Mouse (Mus musculus) limb, embryonic 11.5 days (tissue): ENCODE results near the gene Astn2. TPM values are rescaled to one million over a fixed set of nuclear protein-coding genes. Genes with fewer than 3 reads are reported as not detected.

Experiments
- ATAC-seq: fragments of 200-750 bp; cut with Nextera tagmentation; 2 replicates; pipeline ENCODE4 v1.8.0; 2017; ENCODE audit warnings: low read depth; ENCODE audit not compliant: insufficient number of reproducible peaks, low FRiP score, low TSS enrichment
- DNase-seq: peaks from one replicate; pipeline ENCODE4 v3.0.0-alpha.2; 2015; ENCODE audit warnings: low spot score
- H3K27ac ChIP-seq: fragments of 300-500 bp; sonication (generic); replicated peaks from 2 replicates; pipeline ENCODE4 v1.5.1; 2014; ENCODE audit warnings: low read depth, mild to moderate bottlenecking, low read length
- H3K27me3 ChIP-seq: fragments of 300-500 bp; sonication (generic); 2 replicates; pipeline ENCODE4 v1.6.1; 2014; ENCODE audit warnings: mild to moderate bottlenecking, low read length, mixed read lengths; ENCODE audit not compliant: control insufficient read depth, insufficient read depth
- H3K36me3 ChIP-seq: fragments of 300-500 bp; sonication (generic); 2 replicates; pipeline ENCODE4 v1.6.1; 2014; ENCODE audit warnings: mild to moderate bottlenecking, low read length, moderate library complexity, mixed read lengths; ENCODE audit not compliant: control insufficient read depth, insufficient read depth
- H3K4me1 ChIP-seq: fragments of 300-500 bp; sonication (generic); 2 replicates; pipeline ENCODE4 v1.6.1; 2014; ENCODE audit warnings: low read length, mixed read lengths; ENCODE audit not compliant: control insufficient read depth, insufficient read depth
- H3K4me2 ChIP-seq: fragments of 300-500 bp; sonication (generic); 2 replicates; pipeline ENCODE4 v1.6.1; 2014; ENCODE audit warnings: low read depth, mild to moderate bottlenecking, moderate library complexity; ENCODE audit not compliant: severe bottlenecking
- H3K4me3 ChIP-seq: fragments of 300-500 bp; sonication (generic); 2 replicates; pipeline ENCODE4 v1.5.1; 2014; ENCODE audit warnings: low read depth, low read length
- H3K9ac ChIP-seq: fragments of 300-500 bp; sonication (generic); 2 replicates; pipeline ENCODE4 v1.6.1; 2014; ENCODE audit warnings: mild to moderate bottlenecking, low read length
- H3K9me3 ChIP-seq: fragments of 300-500 bp; sonication (generic); 2 replicates; pipeline ENCODE4 v1.6.1; 2016; ENCODE audit warnings: low read length; ENCODE audit not compliant: control insufficient read depth
- WGBS: fragments of 180-500 bp; shearing (Covaris S2); extraction: QIAGEN DNeasy Blood & Tissue Kit; methylation state at CpG from one replicate; pipeline ENCODE4 v1.1.7; 2014; 5-methylcytosine and 5-hydroxymethylcytosine counted together
- polyA plus RNA-seq: library from polyadenylated mRNA; unstranded; fragments of >200 nt; fragmentation: Nextera tagmentation; extraction: Ambion mirVana; gene quantifications from 2 replicates; pipeline ENCODE4 v1.2.1, GENCODE M21; 2014

Gene Astn2
- polyA plus RNA-seq, 1 experiment from 2014 or later: 0.47 TPM

DNA sequence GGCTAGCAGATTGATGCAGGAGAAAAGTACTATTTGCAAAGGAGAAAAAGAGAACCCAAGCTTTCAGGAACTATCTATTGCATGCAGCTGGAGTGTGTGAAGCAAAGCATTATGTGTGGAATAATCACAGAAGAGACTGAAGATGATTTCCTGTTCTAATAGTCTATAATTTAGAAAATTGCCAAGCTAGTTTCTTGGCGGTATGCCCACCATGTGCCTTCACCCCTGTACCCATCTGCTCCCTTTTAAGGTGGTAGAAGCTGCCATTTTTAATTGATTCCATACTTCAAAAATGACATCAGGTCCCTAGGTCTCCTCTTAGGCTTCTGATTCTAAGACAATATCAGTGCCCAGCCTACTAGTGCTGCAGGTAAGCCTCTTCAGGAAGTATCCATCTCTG lies 432.0 kb downstream of the Astn2 start:
- H3K36me3 ChIP-seq: no peaks in the 10 kb centered on the region
- H3K27ac ChIP-seq: no peak overlapping the region
- no peak overlapping the region for H3K4me3 ChIP-seq
- H3K4me1 ChIP-seq: no peaks in the 10 kb centered on the region
- H3K4me2 ChIP-seq: no peak overlapping the region
- H3K9ac ChIP-seq: no peak overlapping the region
- no peaks in the 10 kb centered on the region for H3K27me3 ChIP-seq
- 83% methylated on average over 1 of the region's 1 CpGs for WGBS
- ATAC-seq (no peak), DNase-seq (no peak)
- H3K9me3 ChIP-seq: no peaks in the 10 kb centered on the region

DNA sequence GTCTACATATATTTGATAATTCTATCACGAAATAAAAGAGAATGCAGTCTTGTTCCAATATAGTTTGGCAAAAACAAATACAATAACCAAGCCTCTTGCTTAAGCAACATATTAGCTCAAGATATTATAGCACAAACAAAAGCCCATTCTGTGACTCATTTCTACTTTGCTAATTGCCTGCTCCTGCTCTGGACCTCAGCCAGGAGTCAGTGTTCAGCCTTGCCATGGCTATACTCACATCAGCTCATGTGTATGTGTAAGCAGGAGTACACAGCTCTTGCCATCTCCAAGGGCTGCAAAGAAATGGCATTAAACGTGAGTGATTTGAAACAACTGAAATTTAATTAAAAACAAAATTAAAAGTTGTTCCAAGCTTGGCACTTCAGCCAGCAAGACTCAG lies 435.1 kb downstream of the Astn2 start:
- 66% methylated on average over 2 of the region's 2 CpGs for WGBS
- H3K9me3 ChIP-seq: no peaks in the 10 kb centered on the region

DNA sequence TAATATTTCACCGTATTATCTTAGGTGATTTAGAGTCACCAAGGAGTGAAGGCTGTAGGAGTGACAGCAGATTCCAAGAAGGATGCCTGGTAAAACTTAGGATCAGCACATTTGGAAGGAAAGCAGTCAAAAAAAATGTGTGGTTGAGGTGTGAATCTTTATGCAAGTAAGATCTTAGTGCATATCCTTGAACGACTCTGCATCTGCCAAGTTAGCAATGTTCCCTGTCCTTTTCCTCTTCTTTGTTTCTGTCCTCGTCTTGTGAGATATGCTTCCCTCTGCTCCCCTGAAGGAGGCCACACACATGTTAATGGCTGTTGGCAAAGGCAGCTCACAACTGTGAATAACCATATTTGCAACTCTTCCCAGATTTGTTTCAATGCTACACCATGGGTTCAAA lies 439.8 kb downstream of the Astn2 start:
- Histone ChIP-seq H3K27ac (no peak overlapping the region), H3K4me3 (no peak overlapping the region), H3K9ac (no peak overlapping the region), H3K4me1 (no peaks in the 10 kb centered on the region), H3K27me3 (no peaks in the 10 kb centered on the region), H3K4me2 (no peak overlapping the region), H3K36me3 (no peaks in the 10 kb centered on the region), H3K9me3 (no peaks in the 10 kb centered on the region)
- DNase-seq (no peak), ATAC-seq (no peak)
- WGBS: 85% methylated on average over 3 of the region's 3 CpGs

More for the DNA sequence above, 435.1 kb downstream of the Astn2 start:
- Histone ChIP-seq H3K27ac (no peak overlapping the region), H3K4me3 (no peak overlapping the region), H3K36me3 (no peaks in the 10 kb centered on the region), H3K4me2 (no peak overlapping the region), H3K9ac (no peak overlapping the region), H3K4me1 (no peaks in the 10 kb centered on the region), H3K27me3 (no peaks in the 10 kb centered on the region)
- ATAC-seq (no peak), DNase-seq (no peak)

DNA sequence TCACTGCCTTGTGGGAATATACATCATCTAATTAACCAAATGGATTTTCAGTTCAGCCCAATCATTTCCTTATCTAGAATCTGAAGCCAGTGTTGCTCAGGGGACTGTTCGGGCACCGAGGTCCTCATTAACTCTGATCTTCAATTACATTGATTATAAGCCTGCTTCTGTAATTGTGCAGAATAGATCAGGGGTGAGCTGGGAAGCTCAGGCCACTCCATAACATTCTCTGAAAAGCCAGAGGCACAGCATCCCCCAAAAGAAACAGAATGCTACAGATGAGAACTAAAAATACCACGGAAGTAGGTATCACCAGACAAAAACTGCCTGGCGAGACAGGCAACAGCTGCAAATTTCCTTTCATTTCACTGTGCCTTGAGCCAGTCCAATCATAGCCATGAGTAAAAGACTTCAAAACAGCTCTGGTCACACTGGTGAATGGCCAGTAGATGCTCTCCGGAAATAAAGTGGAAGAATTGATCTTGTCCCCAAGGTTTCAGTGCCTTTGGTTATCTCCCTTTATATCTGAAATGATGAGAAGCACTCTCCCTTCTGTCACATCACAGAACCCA lies 445.1 kb downstream of the Astn2 start:
- no peak overlapping the region for H3K4me2 ChIP-seq
- H3K4me3 ChIP-seq: no peak overlapping the region
- no peaks in the 10 kb centered on the region for H3K9me3 ChIP-seq
- H3K36me3 ChIP-seq: no peaks in the 10 kb centered on the region
- WGBS: 80% methylated on average over 5 of the region's 5 CpGs
- DNase-seq (no peak), ATAC-seq (no peak)
- H3K27me3 ChIP-seq: no peaks in the 10 kb centered on the region
- no peak overlapping the region for H3K9ac ChIP-seq
- H3K27ac ChIP-seq: no peak overlapping the region
- H3K4me1 ChIP-seq: no peaks in the 10 kb centered on the region

GRCm38 (mm10) chr4:65958369-65959187 lies 445.8 kb downstream of the Astn2 start:
- ATAC-seq: no peak
- H3K27ac ChIP-seq: no peak overlapping the region

DNA sequence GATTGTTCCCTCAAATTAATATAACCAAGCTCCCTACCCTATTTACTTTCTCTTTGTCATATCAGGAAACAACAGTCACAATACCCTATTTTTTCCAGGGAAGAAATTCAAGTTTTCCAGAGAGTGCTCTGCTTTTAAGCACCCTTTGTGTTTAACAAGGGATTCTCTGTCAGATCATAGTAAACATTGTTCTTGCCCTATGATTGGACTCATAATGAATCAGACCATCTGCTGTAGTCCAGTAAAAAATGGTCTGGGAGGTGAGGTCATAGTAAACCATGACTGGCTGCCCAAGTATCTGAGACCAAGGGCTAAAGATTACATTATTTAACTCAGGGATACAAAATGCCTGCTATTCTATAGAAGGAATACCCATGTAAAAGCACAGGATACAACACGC lies 452.5 kb downstream of the Astn2 start:
- H3K4me1 ChIP-seq: no peaks in the 10 kb centered on the region
- no peaks in the 10 kb centered on the region for H3K36me3 ChIP-seq
- 92% methylated on average over 1 of the region's 1 CpGs for WGBS
- no peaks in the 10 kb centered on the region for H3K27me3 ChIP-seq
- H3K9me3 ChIP-seq: no peaks in the 10 kb centered on the region
- H3K4me3 ChIP-seq: no peak overlapping the region
- DNase-seq (no peak), ATAC-seq (no peak)
- no peak overlapping the region for H3K27ac ChIP-seq
- no peak overlapping the region for H3K4me2 ChIP-seq
- H3K9ac ChIP-seq: no peak overlapping the region

More at GRCm38 (mm10) chr4:65958369-65959187, 445.8 kb downstream of the Astn2 start:
- Histone ChIP-seq H3K4me3 (no peak overlapping the region), H3K36me3 (no peaks in the 10 kb centered on the region), H3K4me2 (no peak overlapping the region), H3K9ac (no peak overlapping the region), H3K27me3 (no peaks in the 10 kb centered on the region), H3K4me1 (no peaks in the 10 kb centered on the region), H3K9me3 (no peaks in the 10 kb centered on the region)
- DNase-seq: no peak
- 86% methylated on average over 5 of the region's 5 CpGs for WGBS

DNA sequence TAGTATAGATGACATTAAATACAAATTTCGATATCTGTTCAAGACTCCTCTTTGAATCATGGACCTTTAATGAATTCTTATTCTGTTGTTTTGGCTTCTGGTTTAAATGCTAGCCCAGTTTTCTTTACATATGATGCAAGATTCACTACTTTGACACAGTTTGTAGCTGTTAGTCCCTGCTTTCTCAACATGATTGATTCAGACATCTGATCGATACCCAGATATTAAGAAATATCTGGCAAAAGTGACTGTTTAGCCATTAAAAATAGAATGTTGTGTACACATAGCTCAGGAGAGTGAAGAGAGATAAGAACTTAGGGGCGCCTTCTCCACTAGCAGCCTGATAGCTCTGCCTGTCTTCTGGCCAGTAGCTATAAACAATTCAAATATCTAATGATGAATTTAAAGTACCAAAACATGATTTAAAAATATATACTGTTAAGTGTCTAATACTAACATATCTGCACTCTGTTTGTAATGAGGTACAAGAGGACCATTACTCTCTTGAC lies 457.2 kb downstream of the Astn2 start:
- no peak overlapping the region for H3K9ac ChIP-seq
- no peak overlapping the region for H3K4me2 ChIP-seq
- H3K27ac ChIP-seq: no peak overlapping the region
- 91% methylated on average over 3 of the region's 3 CpGs for WGBS
- ATAC-seq (no peak), DNase-seq (no peak)
- H3K27me3 ChIP-seq: no peaks in the 10 kb centered on the region
- H3K4me3 ChIP-seq: no peak overlapping the region
- no peaks in the 10 kb centered on the region for H3K9me3 ChIP-seq
- no peaks in the 10 kb centered on the region for H3K4me1 ChIP-seq
- no peaks in the 10 kb centered on the region for H3K36me3 ChIP-seq

- no peaks in the 10 kb centered on the region for H3K27me3 ChIP-seq
- ATAC-seq (no peak), DNase-seq (no peak)
Observed at GRCm38 (mm10) chr4:65946021-65946420, 458.4 kb downstream of the Astn2 start.

More at GRCm38 (mm10) chr4:65946021-65946420, 458.4 kb downstream of the Astn2 start:
- Histone ChIP-seq H3K27ac (no peak overlapping the region), H3K4me2 (no peak overlapping the region), H3K36me3 (no peaks in the 10 kb centered on the region), H3K9ac (no peak overlapping the region), H3K4me3 (no peak overlapping the region), H3K9me3 (no peaks in the 10 kb centered on the region), H3K4me1 (no peaks in the 10 kb centered on the region)
- WGBS: 88% methylated on average over 2 of the region's 2 CpGs
